Mouse (Mus musculus) neutrophil, adult 5-6 weeks (primary cell): ENCODE data around the gene Fam24a. TPM values are rescaled to one million over a fixed set of nuclear protein-coding genes. Genes with fewer than 3 reads are reported as not detected.
A peak's percentile ranks its signal among the peaks of the same experiment; 100 is the strongest.

Experiments used
- ATAC-seq: fragments of 151-379, 151-347 bp; 2 replicates; pipeline ENCODE4 v1.8.0; 2017; ENCODE audit warnings: mild to moderate bottlenecking, moderate TSS enrichment; ENCODE audit not compliant: insufficient number of reproducible peaks, poor library complexity, low FRiP score, severe bottlenecking; ENCODE audit errors: extremely low read depth
- total RNA-seq: library from RNA; stranded (forward); fragments of 200-1000 nt; gene quantifications from 2 replicates; pipeline ENCODE4 v1.2.3, GENCODE M21; 2017

Fam24a gene
- not detected in 2 replicates for total RNA-seq

- no peak for ATAC-seq
Measured at GRCm38 (mm10) chr7:131333564-131333963, at the start of gene Fam24a. Gene Fam24a, plus strand, starts transcription at chr7:131333864.

GRCm38 (mm10) chr7:131297151-131297550 is 36.5 kb upstream of the Fam24a start:
- ATAC-seq, result no peak

GRCm38 (mm10) chr7:131303340-131303739 is 30.3 kb upstream of the Fam24a start:
- no peak for ATAC-seq

GRCm38 (mm10) chr7:131306733-131307132 is 26.9 kb upstream of the Fam24a start:
- ATAC-seq, result no peak

GRCm38 (mm10) chr7:131314493-131314892 is 19.2 kb upstream of the Fam24a start:
- ATAC-seq, result no peak

GRCm38 (mm10) chr7:131317587-131317986 is 16.1 kb upstream of the Fam24a start:
- ATAC-seq, result no peak

- no peak for ATAC-seq
Measured at GRCm38 (mm10) chr7:131318340-131318739, 15.3 kb upstream of the Fam24a start.

GRCm38 (mm10) chr7:131322192-131322591 is 11.5 kb upstream of the Fam24a start, which contains the start of gene Cuzd1:
Gene Cuzd1, minus strand, starts transcription at chr7:131322292.
- ATAC-seq, result no peak

GRCm38 (mm10) chr7:131327054-131327453 is 6.6 kb upstream of the Fam24a start:
- no peak for ATAC-seq

GRCm38 (mm10) chr7:131329416-131329815 is 4.2 kb upstream of the Fam24a start, which contains the start of gene Fam24b:
Gene Fam24b, minus strand, starts transcription at chr7:131329516.
- ATAC-seq, result no peak

- ATAC-seq, result no peak
Measured at GRCm38 (mm10) chr7:131331688-131332087, 2.0 kb upstream of the Fam24a start.

- no peak for ATAC-seq
Measured at GRCm38 (mm10) chr7:131337502-131338068, 3.9 kb downstream of the Fam24a start.

GRCm38 (mm10) chr7:131345856-131346541 is 12.3 kb downstream of the Fam24a start:
- ATAC-seq, result no peak

GRCm38 (mm10) chr7:131356105-131356504 is 22.4 kb downstream of the Fam24a start:
- no peak for ATAC-seq

- 0 out of 2 replicates have a peak, but pooled peaks have one; percentile 4 for ATAC-seq
Measured at GRCm38 (mm10) chr7:131362269-131362614, 28.6 kb downstream of the Fam24a start.

GRCm38 (mm10) chr7:131362615-131363300 is 29.1 kb downstream of the Fam24a start, which contains the start of gene 2310057M21Rik:
Gene 2310057M21Rik, minus strand, starts transcription at chr7:131362759.
- peak; percentile 87 for ATAC-seq

- no peak for ATAC-seq
Measured at GRCm38 (mm10) chr7:131364131-131364530, 30.5 kb downstream of the Fam24a start.

- peak; percentile 89 for ATAC-seq
Measured at GRCm38 (mm10) chr7:131370648-131371469, 37.2 kb downstream of the Fam24a start, which contains the start of gene Pstk. Gene Pstk, plus strand, starts transcription at chr7:131371141.

- ATAC-seq, result no peak
Measured at GRCm38 (mm10) chr7:131371470-131371860, 37.8 kb downstream of the Fam24a start.
